Mouse (Mus musculus) embryo, embryonic 10.5 days (tissue): ENCODE data around the gene Stom.

Experiments
- DNase-seq: peaks from one replicate; pipeline ENCODE4 v3.0.0-alpha.2; 2015; ENCODE audit warnings: low spot score

Stom gene

GRCm38 (mm10) chr2:35320399-35320798 lies 16.4 kb downstream of the Stom start:
- no peak for DNase-seq

GRCm38 (mm10) chr2:35318405-35318804 lies 18.4 kb downstream of the Stom start:
- no peak for DNase-seq

GRCm38 (mm10) chr2:35317604-35318003 lies 19.2 kb downstream of the Stom start:
- DNase-seq = no peak

- DNase-seq = no peak
Observed at GRCm38 (mm10) chr2:35314300-35314699, 22.5 kb downstream of the Stom start.

DNA sequence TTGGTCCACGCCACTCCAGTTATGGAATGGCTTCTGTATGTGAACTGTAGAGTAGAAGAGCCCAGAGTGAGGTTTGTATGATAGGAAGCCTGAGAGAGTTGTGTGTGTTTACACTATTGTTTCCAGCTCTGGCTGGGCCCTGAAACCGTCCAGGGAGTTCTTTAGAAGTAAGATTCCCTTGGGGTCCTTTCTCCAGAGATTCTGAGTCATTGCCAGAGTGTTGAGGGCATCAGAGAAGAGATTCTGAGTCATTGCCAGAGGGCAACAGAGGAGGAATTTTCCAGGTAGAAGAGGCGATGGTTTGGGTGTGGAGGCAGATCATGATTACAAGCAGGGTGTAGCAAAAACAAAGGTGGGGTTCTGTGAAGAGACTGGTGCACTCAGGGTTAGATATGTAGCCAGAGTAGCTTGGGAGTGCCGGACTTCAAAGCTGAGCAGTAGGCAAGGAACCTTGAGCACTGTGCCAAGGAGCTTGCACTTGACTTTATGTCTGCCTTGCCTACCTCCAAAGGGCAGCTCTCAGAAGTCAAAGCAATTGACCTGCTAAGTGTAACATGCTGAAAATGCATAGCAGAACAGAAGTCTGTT lies 26.8 kb downstream of the Stom start:
- DNase-seq = no peak

- no peak for DNase-seq
Observed at GRCm38 (mm10) chr2:35308166-35308565, 28.6 kb downstream of the Stom start.

- no peak for DNase-seq
Observed at GRCm38 (mm10) chr2:35302049-35302885, 34.5 kb downstream of the Stom start.

DNA sequence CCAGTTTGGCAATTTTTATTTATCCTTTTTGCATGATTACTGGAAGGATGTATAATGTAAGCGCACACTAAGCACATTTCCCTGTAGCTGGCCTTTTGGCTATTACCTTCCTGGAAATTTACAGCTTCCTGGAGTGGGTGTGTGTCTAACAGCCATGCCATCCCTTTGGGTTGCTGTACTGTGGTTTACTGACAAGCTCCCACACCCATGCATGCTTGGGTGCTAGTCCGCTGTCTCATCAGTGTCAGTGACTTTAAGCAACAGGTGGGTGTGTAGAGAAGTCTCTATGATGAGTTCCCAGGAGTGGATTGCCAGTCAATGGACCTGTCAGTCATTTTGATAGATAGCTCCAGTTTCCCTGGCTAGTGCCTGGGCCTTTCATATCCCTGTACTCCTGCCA lies 37.3 kb downstream of the Stom start:
- no peak for DNase-seq

DNA sequence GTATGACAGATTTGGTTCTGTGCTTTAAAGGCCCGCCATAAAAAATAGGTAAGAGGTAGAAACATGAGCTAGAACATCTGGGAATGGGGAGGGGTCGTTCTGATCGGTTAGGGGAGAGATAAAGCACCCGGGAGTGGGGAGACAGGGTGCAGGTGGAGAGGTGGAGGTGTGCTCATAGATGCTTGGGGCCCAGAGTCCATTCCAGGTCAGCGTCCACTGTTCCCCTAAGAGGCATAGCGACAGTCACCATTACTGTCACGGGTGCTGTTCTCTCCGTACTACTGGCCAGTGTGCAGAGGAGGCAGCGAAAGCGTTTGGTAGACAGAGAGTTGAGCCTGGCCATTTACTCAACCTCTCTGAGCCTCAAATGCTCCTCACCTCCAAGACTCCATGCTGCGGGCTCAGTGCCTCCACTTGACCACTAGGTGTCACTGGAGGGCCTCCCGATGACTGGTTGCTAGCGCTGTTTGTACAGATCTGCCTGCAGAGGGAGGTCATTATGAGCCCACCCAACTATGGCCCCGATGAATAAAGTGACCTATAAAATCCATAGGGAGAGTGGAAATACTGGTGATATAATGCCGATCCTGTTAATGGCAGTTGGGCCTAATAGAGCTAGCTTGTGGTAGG lies 39.0 kb downstream of the Stom start:
- DNase-seq = peak; percentile 92

GRCm38 (mm10) chr2:35293291-35293690 lies 43.5 kb downstream of the Stom start:
- no peak for DNase-seq

DNA sequence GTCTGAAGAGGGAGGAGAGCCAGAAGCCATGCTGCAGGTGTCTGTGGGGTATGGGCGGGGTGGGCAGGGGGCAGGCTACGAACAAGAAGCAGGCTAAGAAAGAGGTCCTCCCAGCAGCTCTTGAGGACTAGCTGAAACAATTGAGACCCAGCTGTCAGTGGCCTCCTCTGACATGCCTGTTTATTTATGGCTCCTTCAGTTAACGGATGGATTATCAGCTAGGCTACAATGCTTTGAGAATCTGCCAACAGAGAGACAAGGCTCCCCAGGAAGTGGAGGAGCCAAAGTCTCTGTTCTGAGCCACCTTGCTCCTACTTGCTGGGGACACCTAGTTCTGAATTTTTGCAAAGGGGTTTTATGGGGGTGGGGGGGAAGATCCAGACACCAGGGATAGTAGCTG lies 44.1 kb downstream of the Stom start:
- no peak for DNase-seq

GRCm38 (mm10) chr2:35291856-35292255 lies 44.9 kb downstream of the Stom start:
- peak; percentile 76 for DNase-seq

DNA sequence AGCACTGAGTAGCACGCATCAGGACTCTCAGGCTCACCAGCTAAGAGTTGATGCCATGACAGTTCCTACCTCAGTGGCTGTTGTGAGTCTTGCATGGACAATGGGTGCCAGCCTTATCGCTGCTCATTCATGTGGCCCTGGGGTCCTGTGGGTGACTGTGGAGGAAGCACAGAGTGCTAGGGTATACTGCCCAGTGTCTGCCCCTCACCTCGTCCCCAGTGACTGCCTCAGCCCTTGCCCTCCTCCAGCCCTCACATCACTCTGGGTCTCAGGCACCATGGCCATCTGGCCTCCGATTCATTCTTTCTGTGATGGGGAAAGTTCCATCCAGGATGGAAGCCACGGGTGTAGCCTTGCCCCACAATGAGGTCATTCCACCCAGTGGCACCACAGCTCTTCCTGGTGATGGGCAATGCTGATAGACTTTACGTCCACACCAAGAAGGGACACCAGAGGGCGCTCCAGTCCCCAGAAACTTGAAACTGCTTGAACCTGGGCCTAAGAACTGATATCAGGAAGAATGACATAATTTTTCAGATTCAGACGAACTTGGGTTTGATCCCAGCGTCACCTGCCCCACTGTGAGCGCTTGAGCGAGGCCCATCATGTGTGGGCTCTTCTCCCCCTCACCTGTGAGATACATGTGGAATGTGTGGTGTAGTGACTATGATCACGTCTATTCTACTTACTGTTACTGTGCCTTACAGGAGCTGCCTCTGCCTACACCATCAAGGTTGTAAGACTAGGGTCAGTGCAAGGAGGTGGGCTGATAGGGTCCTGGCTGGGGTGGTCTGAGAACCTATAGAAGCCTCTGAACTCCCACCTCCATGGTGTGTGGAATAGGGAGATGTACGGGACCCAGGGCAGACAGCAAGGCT lies 47.8 kb downstream of the Stom start:
- peak; percentile 90 for DNase-seq

DNA sequence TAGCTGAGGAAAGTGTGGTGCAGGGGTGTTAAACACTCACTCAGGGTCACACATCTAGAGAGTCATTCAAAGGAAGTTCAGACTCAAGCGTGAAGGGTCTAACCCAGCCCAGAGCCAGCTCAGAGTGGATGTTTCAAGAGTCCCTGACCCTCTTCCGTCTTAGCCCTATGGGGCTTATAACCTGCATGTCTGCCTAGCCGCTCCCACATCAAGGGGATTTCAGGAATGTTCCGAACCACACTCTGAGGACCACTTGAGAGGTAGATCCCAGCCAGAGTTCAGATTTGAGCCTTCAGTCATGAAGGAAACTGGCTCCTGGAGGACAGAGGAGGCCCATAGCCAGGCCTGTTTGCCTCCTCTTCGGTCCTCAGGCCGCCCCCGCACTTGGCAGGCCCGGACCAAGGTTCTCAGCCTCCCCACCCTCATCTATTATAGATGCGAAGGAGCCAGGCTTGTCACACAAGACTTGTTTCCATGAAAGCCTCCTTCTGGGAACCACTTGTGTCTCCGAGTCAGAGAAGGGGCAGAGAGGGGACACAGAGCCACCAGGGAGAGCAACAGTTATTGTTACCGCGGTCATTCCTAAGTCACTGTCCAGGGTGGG lies 49.7 kb downstream of the Stom start:
- no peak for DNase-seq

GRCm38 (mm10) chr2:35285209-35285608 lies 51.6 kb downstream of the Stom start:
- no peak for DNase-seq

GRCm38 (mm10) chr2:35283997-35284396 lies 52.8 kb downstream of the Stom start:
- DNase-seq = no peak

- DNase-seq = no peak
Observed at GRCm38 (mm10) chr2:35282214-35282613, 54.6 kb downstream of the Stom start.

GRCm38 (mm10) chr2:35280001-35280400 lies 56.8 kb downstream of the Stom start:
- no peak for DNase-seq

GRCm38 (mm10) chr2:35278371-35279210 lies 58.2 kb downstream of the Stom start:
- DNase-seq = no peak

- no peak for DNase-seq
Observed at GRCm38 (mm10) chr2:35277686-35278085, 59.1 kb downstream of the Stom start.

- DNase-seq = peak; percentile 49
Observed at GRCm38 (mm10) chr2:35273536-35273935, 63.2 kb downstream of the Stom start.
